Mouse (Mus musculus): ENCODE data around the gene Asb8. TPM values are rescaled to one million over a fixed set of nuclear protein-coding genes. Genes with fewer than 3 reads are reported as not detected.
A peak's percentile ranks its signal among the peaks of the same experiment; 100 is the strongest.

Asb8 gene
- total RNA-seq, 2 experiments from 2014 or later = 40.8 to 40.9 TPM

- DNase-seq (ENCODE audit: low spot score in 2 of 2) = no peak
These were observed 46.1 kb downstream of the Asb8 start for GRCm38 (mm10) chr15:98119363-98119762.

DNA sequence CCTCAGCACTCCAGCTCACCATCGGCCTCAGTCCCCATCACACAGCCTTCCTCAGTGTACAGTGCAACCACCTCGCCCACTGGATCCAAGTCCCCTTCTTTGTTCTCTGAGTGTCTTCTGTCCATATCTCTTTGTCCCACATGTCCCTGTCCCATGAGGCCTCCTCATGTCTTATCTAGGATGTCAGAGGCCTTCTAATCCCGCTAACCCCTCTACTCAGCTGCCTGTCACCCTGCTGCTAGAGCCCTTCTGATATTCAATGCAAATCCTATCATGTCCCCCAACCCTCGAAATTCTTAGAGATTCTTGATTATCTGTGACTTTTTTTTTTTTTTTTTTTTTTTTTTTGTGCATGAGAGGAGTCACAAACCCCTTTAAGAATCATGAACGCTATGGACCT is 49.1 kb downstream of the Asb8 start:
- DNase-seq (ENCODE audit: low spot score in 2 of 2) = no peak

DNA sequence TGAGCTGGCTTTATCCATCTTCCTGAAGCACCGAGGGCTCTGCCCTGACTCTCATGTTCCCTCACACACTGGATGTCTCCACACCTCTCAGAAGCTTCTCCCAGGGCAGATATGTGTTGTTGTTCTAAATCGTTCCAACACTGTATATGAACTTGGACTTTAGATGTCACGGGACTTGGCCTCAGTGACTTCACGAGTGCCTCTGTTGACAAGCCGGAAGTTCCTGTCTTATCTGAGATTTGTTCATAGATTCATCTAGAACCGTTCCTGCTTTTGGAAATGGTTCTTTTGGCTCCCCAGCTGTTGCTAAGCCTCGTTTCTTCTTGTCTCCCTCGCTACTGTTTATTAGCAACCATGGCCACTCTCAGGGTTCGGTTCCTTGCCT is 49.7 kb downstream of the Asb8 start:
- no peak for DNase-seq (ENCODE audit: low spot score in 2 of 2)

- no peak for DNase-seq (ENCODE audit: low spot score in 2 of 2)
These were observed 50.3 kb downstream of the Asb8 start for GRCm38 (mm10) chr15:98114852-98115778.

- DNase-seq (ENCODE audit: low spot score in 2 of 2) = no peak
These were observed 51.1 kb downstream of the Asb8 start for GRCm38 (mm10) chr15:98114098-98114851.

- no peak for DNase-seq (ENCODE audit: low spot score in 2 of 2)
These were observed 53.6 kb downstream of the Asb8 start for GRCm38 (mm10) chr15:98111791-98112190.

GRCm38 (mm10) chr15:98108297-98109152 is 56.9 kb downstream of the Asb8 start:
- peak; percentile 79 to 82 for DNase-seq (ENCODE audit: low spot score in 2 of 2)

DNA sequence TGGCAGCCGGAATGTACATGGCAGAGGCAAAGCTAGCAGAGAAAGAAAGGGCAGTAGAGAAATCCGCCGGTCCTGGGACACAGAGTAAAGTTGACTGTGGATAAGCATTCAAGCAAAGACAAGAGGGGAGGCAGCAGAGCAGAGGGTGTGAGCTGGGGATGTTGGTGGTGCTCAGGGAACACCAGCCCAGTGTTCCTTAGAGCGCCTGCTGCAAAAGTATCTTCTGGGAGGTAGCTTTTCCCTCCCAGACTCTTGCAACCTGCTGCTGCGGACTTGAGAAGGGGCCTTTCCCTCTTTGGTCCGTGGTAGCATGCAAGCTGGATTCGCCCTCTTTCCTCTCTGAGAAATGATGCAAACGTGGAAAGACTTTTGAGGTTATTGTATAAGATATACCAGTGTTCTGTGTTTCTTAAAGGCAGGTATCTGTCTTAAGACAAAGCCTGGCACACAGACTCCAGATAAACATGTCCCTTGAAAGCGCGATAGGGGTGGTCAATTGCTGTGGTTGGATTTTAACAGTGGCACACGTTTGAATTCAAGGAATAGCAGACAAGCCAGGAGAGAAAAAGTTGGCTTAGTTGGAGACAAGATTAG is 57.6 kb downstream of the Asb8 start:
- no peak for DNase-seq (ENCODE audit: low spot score in 2 of 2)

DNA sequence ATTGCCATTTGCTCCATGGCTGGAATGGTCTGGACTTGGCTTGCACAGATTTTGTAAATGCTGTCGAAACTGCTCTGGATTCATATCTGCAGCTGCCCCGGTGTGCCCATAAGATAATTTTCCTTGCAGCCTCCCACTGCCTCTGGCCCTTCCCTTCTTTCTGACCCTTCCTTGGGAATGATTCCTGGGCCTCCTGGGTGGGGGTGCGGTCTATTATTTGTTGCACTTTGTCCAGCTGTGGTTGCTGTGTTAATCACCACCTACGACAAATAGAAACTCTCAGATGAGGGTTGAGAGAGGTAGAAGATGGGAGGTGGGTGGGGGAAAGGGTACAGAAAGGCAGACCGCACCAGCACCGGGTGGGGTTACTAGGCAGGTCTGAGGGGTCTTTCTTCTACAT is 58.2 kb downstream of the Asb8 start:
- DNase-seq (ENCODE audit: low spot score in 2 of 2) = no peak

DNA sequence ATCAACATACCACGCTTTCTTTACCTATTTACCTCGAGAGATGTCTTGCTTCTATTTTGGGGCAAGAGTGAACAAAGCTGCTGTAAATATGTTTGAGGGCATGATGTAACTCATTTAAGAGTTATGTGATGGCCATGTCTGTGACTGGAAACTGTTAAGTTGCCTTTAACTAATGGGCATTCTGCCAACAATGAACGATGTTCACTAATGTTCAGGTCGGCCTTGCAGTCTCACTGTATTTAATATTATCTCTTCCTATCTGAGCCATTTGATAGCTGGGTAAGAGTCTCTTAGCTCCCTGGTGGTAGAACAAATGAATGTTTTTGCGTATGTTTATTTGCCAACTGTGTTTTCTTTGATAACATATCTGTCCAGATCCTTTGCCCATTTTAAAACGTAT is 58.9 kb downstream of the Asb8 start:
- no peak for DNase-seq (ENCODE audit: low spot score in 2 of 2)

- DNase-seq (ENCODE audit: low spot score in 2 of 2) = no peak
These were observed 63.0 kb downstream of the Asb8 start for GRCm38 (mm10) chr15:98102401-98102800.

GRCm38 (mm10) chr15:98098519-98098918 is 66.9 kb downstream of the Asb8 start:
- no peak for DNase-seq (ENCODE audit: low spot score in 2 of 2)

DNA sequence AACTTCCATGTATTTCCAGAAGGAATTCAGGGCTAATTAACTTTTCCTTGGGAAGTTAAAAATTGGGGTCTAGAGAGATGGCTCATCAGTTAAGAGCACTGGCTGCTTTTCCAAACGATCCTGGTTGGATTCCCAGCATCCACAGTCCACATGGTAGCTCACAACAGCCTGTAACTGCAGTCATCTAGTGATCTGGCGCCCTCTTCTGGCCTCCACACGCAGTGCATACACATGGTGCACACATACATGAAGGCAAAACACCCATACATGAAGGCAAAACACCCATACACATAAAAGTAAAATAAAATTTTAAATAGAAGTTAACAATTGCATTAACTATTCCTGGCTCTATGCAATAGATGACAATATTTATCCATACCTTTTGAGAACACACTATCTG is 68.5 kb downstream of the Asb8 start:
- DNase-seq (ENCODE audit: low spot score in 2 of 2) = no peak

DNA sequence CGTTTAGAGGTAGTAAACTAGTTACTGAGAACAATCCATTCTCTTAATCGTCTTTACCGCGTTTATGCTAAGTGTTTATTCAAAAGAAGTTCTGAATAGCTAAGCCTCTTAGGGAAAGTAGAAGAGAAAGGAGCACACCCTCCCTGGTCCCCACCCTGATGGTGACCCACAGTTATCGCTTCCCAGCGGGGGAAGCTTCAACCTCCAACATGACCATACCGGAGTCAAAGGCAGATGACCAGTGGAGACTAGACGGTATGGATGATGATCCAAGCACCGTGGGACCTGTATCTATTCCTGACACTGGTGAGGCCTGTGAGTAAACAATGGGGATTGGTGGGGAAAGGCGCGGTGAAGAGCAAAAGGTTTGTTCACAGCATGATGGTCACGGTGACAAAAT is 70.5 kb downstream of the Asb8 start:
- no peak for DNase-seq (ENCODE audit: low spot score in 2 of 2)

GRCm38 (mm10) chr15:98093121-98094011 is 72.1 kb downstream of the Asb8 start, which contains the start of gene Senp1:
Senp1 (minus strand) TSS chr15:98093744.
- DNase-seq (ENCODE audit: low spot score in 2 of 2) = peak; percentile 91 to 93

GRCm38 (mm10) chr15:98092372-98093120 is 72.9 kb downstream of the Asb8 start, which contains the start of gene Pfkm:
Pfkm (plus strand) TSS chr15:98092589.
- DNase-seq (ENCODE audit: low spot score in 2 of 2) = no peak

DNA sequence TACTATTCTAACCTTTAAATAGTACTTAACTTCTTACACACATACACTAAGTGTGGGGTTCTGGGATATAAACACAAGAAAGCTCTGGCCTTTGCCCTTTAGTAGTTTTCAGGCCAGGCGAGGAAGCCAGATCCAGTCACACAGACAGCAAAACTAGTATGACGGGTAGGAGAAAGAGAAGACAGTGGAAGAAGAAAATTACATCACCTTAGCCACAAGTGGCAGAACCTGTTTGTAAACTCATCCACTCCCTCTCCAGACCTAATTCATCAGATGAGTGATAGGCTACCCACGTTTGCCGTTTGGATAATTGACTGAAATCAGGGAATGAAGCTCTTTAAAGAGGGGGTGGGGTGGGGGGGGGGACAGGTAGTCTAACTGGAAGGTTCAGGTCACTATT is 73.6 kb downstream of the Asb8 start:
- no peak for DNase-seq (ENCODE audit: low spot score in 2 of 2)

DNA sequence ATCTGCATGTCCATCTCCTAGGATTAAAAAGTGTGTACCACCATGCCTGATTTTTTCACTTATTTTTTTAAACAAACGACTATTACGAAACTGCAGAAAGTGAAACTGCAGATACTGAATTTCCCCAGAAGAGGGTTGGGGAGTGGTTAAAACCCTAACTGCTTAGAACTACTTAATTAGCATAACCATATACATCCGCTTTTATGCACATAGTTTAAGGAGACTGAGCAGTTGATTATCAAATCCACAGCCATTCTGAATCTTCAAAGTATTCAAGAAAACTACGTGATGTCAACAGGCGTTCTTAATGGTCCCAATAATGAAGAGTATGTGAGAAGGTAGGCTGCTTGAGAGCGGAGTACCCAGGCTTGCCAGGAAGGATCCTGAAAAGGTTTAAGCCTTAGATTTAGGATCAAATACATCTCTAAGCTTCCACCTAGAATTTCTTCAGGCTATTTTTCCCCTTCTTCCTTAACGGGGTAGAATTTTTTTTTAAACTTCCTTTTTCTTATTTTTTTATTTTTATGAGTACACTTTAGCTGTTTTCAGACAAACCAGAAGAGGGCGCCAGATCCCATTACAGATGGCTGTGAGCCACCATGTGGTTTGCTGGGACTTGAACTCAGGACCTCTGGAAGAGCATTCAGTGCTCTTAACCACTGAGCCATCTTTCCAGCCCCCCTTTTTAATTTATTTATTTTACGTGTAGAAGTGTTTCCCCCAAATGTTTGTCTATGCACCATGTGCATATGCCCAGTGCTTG is 75.8 kb downstream of the Asb8 start:
- DNase-seq (ENCODE audit: low spot score in 2 of 2) = peak in 1 of 2 experiments; percentile 34

All from layer of hippocampus, postnatal 10 days (tissue).